Mouse (Mus musculus): ENCODE data around the gene Trim17. TPM values are rescaled to one million over a fixed set of nuclear protein-coding genes. Genes with fewer than 3 reads are reported as not detected.
"Not testable (repeated sequence)": the region's sequence is repeated elsewhere in the genome, so short reads cannot be mapped to it uniquely, and the experiment has no call there.

Trim17 gene
- polyA plus RNA-seq, 1 experiment from 2014 or later: 0.25 TPM

DNA sequence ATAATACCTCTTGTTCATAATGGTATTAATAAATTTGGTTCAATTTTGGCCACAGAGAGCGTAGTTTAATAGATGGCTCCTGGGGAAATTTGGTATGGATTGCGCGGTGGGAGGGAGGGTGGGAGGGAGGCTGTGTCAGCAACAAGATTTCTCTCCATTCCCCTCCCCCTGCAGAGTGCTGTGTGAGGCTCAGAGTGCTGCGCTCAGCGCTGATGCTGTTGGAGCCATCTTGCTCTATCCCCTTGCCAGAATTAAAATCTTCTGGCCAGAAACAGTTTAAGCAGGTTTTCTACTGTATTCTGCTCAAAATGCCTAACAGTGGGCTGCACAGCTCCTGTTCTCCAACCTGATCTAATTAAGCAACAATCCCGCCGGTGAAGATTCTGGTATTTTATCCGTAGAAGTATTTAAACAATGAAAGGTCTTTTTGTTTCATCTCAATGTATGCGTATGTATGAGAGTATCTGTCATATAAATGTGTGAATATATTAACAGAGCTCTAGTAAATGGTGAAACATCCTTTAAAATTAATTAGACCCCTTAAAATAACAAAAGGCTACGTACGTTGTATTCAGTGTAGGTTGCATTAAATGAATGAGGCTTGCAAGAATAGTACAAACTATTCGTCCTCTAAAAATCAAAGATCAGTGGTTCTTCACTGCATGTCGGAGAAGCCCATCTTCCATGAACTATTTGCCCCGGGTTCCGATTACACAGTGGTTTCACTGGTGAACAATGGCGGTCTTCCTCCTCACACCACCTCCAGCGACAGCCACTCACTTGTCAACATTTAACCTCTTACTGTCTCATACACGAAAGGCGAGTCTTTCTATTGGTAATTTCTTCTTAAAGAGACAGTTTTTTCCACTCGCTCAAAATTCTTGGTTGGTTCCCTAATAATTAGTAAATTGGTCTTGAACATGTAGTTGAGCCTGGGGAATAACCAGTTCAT is 4.7 kb upstream of the Trim17 start:
- no peaks in the 10 kb centered on the region for H3K9me3 ChIP-seq (replicated peaks)
- peaks cover 40% of the 10 kb centered on the region for H3K4me1 ChIP-seq
- H3K4me3 ChIP-seq: peak overlapping the region; percentile 73
- H3K27ac ChIP-seq (replicated peaks): peak overlapping the region; percentile 96
- WGBS: 6% methylated on average over 20 of the region's 20 CpGs
- peaks cover 31% of the 10 kb centered on the region for H3K27me3 ChIP-seq (ENCODE audit: low read depth, poor library complexity, severe bottlenecking)
- no peaks in the 10 kb centered on the region for H3K36me3 ChIP-seq
- peak; percentile 39 for DNase-seq (ENCODE audit: low spot score)

DNA sequence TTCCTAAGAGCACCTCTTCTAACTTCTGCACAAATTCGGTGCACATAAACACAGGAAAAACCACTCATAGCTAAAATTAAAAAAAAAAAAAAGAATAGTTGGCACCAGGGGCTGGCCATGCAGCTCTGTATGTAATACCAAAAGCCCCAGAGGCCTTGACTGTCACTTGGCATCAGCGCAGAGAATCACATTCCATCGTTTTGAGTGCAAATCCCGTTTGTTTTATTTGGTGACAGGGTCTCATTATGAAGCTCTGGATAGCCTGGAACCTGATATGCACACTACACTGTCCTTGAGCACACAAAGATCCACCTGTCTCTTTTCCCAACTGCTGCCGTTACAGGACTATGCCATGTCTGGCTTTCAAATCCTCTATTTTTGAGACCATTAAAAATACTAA is 3.3 kb upstream of the Trim17 start:
- Histone ChIP-seq H3K27ac (replicated peaks) (no peak overlapping the region), H3K9me3 (replicated peaks) (no peaks in the 10 kb centered on the region), H3K4me3 (no peak overlapping the region), H3K4me1 (peaks cover 47% of the 10 kb centered on the region), H3K27me3 (ENCODE audit: low read depth, poor library complexity, severe bottlenecking) (peaks cover 22% of the 10 kb centered on the region), H3K36me3 (no peaks in the 10 kb centered on the region)
- 84% methylated on average over 5 of the region's 5 CpGs for WGBS
- no peak for DNase-seq (ENCODE audit: low spot score)

DNA sequence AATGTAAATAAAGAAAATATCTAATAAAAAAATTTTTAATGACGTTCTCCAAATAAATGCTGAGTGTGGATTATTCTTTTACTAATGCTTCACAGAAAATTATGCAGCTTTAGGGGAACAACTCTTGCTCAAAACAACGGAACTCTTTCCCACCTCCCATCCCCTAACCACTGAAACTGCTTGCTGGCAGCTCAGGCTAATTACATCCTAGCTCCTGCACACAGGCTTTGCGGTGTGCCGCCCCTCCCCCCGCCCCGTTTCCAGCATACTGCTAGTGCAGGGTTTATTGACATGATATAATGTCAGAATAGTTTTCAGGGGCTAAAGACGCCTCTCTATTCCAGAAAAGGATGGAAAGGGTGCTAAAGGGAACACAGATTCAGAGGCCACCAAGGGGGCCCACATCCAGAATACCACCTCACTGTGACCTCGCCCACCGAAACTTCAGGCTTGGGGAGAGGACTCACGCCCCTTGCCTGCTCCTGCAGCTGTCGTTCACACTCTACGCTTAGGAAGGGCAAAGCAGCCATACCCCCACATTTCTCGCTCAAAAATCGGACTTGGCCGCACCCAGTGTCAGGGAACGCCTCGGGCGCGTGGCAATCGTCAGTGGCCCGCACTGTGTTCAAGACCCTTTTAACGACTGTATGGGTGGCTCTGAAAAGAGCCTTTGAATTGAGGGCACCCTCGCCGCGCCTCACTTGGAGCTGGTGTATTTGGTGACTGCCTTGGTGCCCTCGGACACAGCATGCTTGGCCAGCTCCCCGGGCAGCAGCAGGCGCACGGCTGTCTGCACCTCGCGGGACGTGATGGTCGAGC is 925 bp upstream of the Trim17 start:
- Histone ChIP-seq H3K4me3 (peak overlapping the region; percentile 73), H3K27me3 (ENCODE audit: low read depth, poor library complexity, severe bottlenecking) (peaks cover 37% of the 10 kb centered on the region), H3K27ac (replicated peaks) (peak overlapping the region; percentile 93), H3K36me3 (peaks cover 12% of the 10 kb centered on the region), H3K9me3 (replicated peaks) (no peaks in the 10 kb centered on the region), H3K4me1 (peaks cover 54% of the 10 kb centered on the region)
- under 1% methylated on average over 33 of the region's 33 CpGs for WGBS
- peak; percentile 67 for DNase-seq (ENCODE audit: low spot score)

DNA sequence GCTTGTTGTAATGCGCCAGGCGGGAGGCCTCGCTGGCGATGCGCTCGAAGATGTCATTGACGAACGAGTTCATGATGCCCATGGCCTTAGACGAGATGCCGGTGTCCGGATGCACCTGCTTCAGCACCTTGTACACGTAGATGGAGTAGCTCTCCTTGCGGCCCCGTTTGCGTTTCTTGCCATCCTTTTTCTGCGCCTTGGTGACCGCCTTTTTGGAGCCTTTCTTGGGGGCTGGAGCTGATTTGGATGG is 390 bp upstream of the Trim17 start:
- not testable (repeated sequence) for DNase-seq (ENCODE audit: low spot score); H3K9me3 ChIP-seq (replicated peaks)
- Histone ChIP-seq H3K27ac (replicated peaks) (peak overlapping the region; percentile 93), H3K27me3 (ENCODE audit: low read depth, poor library complexity, severe bottlenecking) (peaks cover 42% of the 10 kb centered on the region), H3K36me3 (peaks cover 12% of the 10 kb centered on the region), H3K4me3 (peak overlapping the region; percentile 73), H3K4me1 (peaks cover 54% of the 10 kb centered on the region)
- 0% methylated on average over 17 of the region's 17 CpGs for WGBS

DNA sequence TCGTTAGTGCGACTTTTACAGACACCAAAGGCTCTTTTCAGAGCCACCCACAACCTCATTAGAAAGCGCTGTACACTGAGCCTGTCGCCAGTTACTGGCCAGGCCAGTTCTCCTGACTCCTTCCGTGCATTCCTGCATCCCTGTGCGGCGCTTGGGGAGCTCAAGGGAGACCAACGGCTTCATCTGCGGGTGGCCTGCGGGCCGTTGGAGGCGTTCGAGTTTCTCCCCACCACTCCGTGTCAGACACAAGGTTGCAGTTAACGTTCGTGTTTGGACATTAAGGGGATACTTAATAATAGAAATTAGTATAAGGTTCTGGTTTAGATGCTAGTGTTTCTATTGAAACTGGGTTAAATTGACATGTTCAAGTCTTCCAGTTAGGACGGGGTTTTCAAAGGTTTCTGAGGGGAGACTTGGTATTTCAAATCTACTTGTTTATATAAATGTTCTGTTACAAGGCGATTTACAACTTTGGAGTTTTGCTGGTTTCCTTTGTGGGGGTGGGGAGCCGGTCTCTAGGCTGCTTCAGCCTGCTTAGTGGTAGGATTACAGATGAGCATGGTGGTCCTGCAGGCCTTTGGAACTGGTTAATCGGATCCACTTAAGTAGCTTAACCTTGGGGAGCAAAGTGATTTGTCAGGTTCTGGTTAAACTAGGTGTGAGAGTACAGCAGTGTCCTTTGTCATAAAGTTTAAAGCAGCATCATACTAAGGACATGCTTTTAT is 820 bp downstream of the Trim17 start:
- peak overlapping the region; percentile 93 for H3K27ac ChIP-seq (replicated peaks)
- WGBS: under 1% methylated on average over 20 of the region's 20 CpGs
- H3K9me3 ChIP-seq (replicated peaks): no peaks in the 10 kb centered on the region
- DNase-seq (ENCODE audit: low spot score): peak; percentile 36
- peaks cover 12% of the 10 kb centered on the region for H3K36me3 ChIP-seq
- H3K4me1 ChIP-seq: peaks cover 57% of the 10 kb centered on the region
- peaks cover 46% of the 10 kb centered on the region for H3K27me3 ChIP-seq (ENCODE audit: low read depth, poor library complexity, severe bottlenecking)
- H3K4me3 ChIP-seq: peak overlapping the region; percentile 73

DNA sequence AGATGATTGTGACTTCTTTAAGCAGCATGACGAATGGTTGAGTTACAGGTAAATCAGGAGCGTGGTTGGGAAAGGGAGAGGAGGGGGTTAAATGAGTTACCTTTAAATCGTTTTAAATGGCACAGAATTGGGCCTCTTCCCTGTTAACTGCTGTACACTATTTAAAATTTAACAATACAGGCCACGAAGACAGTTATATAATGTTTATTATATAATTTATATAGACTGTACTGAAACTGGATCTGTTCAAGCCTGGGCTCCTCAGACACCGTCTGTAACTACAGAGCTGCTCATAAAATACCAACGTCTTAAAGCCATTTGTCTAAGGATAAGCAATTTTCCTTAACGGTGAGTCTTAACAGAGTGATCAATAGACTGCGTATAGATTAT is 1.4 kb downstream of the Trim17 start:
- DNase-seq (ENCODE audit: low spot score): no peak
- peak overlapping the region; percentile 93 for H3K27ac ChIP-seq (replicated peaks)
- H3K4me1 ChIP-seq: peaks cover 53% of the 10 kb centered on the region
- peaks cover 12% of the 10 kb centered on the region for H3K36me3 ChIP-seq
- peaks cover 40% of the 10 kb centered on the region for H3K27me3 ChIP-seq (ENCODE audit: low read depth, poor library complexity, severe bottlenecking)
- 42% methylated on average over 8 of the region's 8 CpGs for whole genome bisulfite sequencing
- H3K4me3 ChIP-seq: peak overlapping the region; percentile 73
- no peaks in the 10 kb centered on the region for H3K9me3 ChIP-seq (replicated peaks)

DNA sequence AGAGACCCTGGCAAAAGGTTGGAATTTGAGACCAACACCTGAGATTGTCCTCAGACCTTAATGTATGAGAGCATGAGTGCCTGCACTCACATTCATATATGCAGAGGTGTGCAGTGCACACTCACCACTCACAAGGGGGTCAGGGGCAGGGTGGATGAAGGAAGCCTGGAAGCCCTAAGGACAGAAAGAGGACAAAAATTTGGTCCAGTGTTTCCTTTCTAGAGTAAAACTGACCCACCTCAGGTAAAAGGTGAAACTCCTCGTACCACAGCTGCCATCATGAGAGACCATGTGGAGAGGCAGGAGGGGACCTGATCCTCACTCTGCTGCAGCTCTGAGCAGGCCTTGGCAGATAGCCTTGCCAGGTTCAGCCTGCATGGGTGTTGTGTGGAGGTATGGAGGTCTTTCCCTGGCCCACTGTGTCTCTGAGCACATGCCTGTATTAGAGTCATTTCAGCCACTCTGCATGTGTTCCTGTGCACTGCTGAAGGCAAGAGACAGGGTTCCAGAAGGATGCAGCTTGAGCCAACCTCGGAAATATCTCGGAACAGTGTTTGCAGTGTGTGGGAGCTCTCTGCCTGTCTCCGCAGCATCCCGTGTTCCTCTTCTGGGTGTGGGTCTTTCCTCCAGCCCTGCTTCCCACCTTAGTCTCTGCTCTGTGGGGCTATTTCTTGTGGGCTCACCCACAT is 2.9 kb downstream of the Trim17 start:
- peaks cover 46% of the 10 kb centered on the region for H3K27me3 ChIP-seq (ENCODE audit: low read depth, poor library complexity, severe bottlenecking)
- peaks cover 48% of the 10 kb centered on the region for H3K4me1 ChIP-seq
- no peak for DNase-seq (ENCODE audit: low spot score)
- H3K27ac ChIP-seq (replicated peaks): no peak overlapping the region
- H3K9me3 ChIP-seq (replicated peaks): peaks cover 9% of the 10 kb centered on the region
- 88% methylated on average over 5 of the region's 5 CpGs for WGBS
- peak overlapping the region; percentile 73 for H3K4me3 ChIP-seq
- peaks cover 12% of the 10 kb centered on the region for H3K36me3 ChIP-seq

DNA sequence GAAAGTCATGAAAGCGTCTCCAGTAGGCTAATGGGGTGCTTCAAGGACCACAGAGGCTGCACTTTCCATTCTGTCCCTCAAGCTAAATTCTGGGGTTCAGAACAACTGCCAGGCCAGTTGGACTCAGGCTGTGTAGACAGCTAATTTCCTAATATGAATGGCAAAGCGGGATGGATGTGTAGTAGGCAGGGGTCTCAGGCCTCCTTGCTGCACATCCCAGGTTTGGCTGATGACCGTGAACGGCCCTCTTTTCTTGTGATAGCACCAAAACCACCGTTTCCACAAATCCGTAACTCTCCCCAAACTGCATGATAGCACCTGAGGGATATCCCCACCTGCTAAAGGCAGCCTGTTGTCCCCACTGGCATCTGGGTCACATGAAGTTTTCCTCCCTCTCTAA is 4.1 kb downstream of the Trim17 start:
- Histone ChIP-seq H3K27me3 (ENCODE audit: low read depth, poor library complexity, severe bottlenecking) (peaks cover 57% of the 10 kb centered on the region), H3K4me1 (peaks cover 41% of the 10 kb centered on the region), H3K4me3 (0 out of 2 replicates have a peak overlapping the region, but pooled peaks have one; percentile 3), H3K9me3 (replicated peaks) (peaks cover 9% of the 10 kb centered on the region), H3K36me3 (peaks cover 12% of the 10 kb centered on the region), H3K27ac (replicated peaks) (no peak overlapping the region)
- whole genome bisulfite sequencing: 88% methylated on average over 6 of the region's 6 CpGs
- DNase-seq (ENCODE audit: low spot score): no peak

DNA sequence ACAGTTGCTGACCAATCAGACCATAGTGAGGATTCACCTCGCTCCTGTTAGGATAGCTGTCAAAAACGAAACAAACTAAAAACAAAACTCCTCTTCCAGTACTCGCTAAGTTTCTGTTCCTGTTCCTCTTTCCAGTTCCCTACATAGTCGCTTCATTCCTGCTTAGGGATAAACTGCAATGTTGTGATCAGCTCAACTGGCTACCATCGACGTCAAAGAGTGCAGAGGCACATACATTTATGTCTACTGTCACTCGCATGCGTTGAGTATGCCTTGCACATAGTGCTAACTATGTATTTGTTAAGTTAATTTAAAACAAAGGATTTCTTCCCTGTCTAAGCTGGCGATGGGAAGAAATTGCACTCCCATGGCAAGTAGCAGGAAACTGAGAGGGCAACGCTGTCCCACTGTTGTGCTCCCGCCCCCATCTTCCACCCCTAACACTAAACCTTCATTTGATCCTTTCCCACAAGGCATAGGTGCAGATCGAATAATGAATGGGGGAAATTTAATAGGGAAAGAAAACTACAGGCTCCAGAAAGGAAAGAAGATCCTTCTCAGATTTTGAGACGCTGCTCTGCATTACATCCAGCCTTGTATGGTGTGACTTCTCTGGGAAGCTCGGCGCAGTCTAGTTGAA is 4.8 kb downstream of the Trim17 start:
- Histone ChIP-seq H3K27ac (replicated peaks) (0 out of 2 replicates have a peak overlapping the region, but pooled peaks have one; percentile 72), H3K4me3 (peak overlapping the region; percentile 62), H3K4me1 (peaks cover 44% of the 10 kb centered on the region), H3K9me3 (replicated peaks) (peaks cover 9% of the 10 kb centered on the region), H3K27me3 (ENCODE audit: low read depth, poor library complexity, severe bottlenecking) (peaks cover 60% of the 10 kb centered on the region), H3K36me3 (peaks cover 12% of the 10 kb centered on the region)
- WGBS: 41% methylated on average over 15 of the region's 15 CpGs
- no peak for DNase-seq (ENCODE audit: low spot score)

DNA sequence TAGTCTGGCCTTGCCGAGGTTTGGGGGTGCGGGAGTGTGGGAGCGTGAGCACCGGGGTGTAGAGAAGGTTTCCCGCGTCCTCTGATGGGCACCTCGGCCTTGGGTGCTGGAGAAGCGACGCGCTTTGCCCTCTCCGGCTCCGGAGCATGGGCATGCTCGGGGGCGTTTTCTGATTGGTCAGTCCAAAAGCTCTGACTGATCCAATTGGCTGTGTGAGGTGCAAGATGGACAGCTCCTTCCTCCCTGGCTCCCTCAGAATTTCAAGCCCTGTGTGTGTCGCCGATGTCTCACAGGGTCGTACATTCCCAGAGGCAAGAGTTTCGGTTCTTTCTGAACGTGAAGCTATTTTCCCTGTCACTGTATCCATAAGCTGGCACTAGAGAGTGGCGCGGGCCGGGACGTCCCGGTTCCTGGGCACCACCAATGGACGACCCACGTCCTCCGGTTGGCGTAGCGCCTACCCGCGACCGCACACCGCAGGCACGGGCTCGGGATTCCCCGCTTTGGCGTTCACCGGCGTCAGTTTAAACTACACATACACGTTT is 5.5 kb downstream of the Trim17 start:
- peak overlapping the region; percentile 72 for H3K27ac ChIP-seq (replicated peaks)
- WGBS: 6% methylated on average over 40 of the region's 40 CpGs
- H3K36me3 ChIP-seq: peaks cover 12% of the 10 kb centered on the region
- H3K4me3 ChIP-seq: peak overlapping the region; percentile 62
- peaks cover 51% of the 10 kb centered on the region for H3K4me1 ChIP-seq
- peaks cover 60% of the 10 kb centered on the region for H3K27me3 ChIP-seq (ENCODE audit: low read depth, poor library complexity, severe bottlenecking)
- H3K9me3 ChIP-seq (replicated peaks): peaks cover 9% of the 10 kb centered on the region
- peak; percentile 87 for DNase-seq (ENCODE audit: low spot score)

DNA sequence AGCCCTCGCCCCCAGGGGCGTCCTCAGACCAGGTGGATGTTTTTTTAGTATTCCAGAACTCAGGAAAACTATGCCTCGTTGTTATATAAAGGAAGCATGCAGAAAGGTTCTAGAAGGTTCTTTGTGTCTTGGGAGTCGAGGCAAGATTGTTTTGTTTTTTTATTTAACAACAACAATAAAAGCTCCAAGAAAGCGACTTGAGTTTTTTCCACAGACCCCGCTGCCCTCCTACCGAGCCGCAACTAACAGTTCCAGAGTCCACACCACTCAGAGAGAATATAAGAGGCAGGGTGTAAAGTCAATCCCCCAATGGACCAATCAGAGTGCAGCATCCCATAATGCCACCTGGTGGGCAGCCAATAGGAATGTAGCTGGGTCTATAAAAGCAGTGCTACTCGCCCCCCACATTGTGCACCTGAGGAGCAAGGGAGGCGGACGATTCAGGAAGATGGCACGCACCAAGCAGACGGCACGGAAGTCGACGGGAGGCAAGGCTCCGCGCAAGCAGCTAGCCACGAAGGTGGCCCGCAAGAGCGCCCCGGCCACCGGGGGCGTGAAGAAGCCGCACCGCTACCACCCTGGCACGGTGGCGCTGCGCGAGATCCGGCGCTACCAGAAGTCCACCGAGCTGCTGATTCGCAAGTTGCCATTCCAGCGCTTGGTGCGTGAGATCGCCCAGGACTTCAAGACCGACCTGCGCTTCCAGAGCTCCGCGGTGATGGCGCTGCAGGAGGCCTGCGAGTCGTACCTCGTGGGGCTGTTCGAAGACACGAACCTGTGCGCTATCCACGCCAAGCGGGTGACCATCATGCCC is 7.1 kb downstream of the Trim17 start:
- peak overlapping the region; percentile 21; the same call in 1 of the 2 replicates for H3K4me3 ChIP-seq
- H3K27ac ChIP-seq (replicated peaks): no peak overlapping the region
- peaks cover 48% of the 10 kb centered on the region for H3K4me1 ChIP-seq
- H3K9me3 ChIP-seq (replicated peaks): peaks cover 9% of the 10 kb centered on the region
- H3K36me3 ChIP-seq: peaks cover 11% of the 10 kb centered on the region
- peaks cover 58% of the 10 kb centered on the region for H3K27me3 ChIP-seq (ENCODE audit: low read depth, poor library complexity, severe bottlenecking)
- no peak for DNase-seq (ENCODE audit: low spot score)
- 63% methylated on average over 50 of the region's 50 CpGs for WGBS

All from midbrain, embryonic 10.5 days (tissue).